Mouse (Mus musculus) CH12.LX (cell line): ENCODE data around the gene Mllt11. TPM values are rescaled to one million over a fixed set of nuclear protein-coding genes. Genes with fewer than 3 reads are reported as not detected.

Source experiments
- DNase-seq: peaks from one replicate; pipeline ENCODE4 v3.0.0-alpha.2; 2013; ENCODE audit errors: extremely low read depth
- H3K27ac ChIP-seq: 2 replicates; pipeline ENCODE4 v1.5.1; 2012; ENCODE audit warnings: low read depth, mild to moderate bottlenecking, control low read depth, moderate library complexity; ENCODE audit not compliant: insufficient read depth
- H3K27me3 ChIP-seq: replicated peaks from 2 replicates; pipeline ENCODE3; 2012; ENCODE audit warnings: inconsistent platforms
- H3K36me3 ChIP-seq, 2 experiments: replicated peaks in 1 of 2; 2 replicates each; pipeline versions ENCODE3 to v1.6.1; 2012; ENCODE audit warnings: inconsistent platforms in 1 of 2, low read length in 1 of 2, mild to moderate bottlenecking in 1 of 2, mixed read lengths in 1 of 2, moderate library complexity in 1 of 2; ENCODE audit not compliant: control insufficient read depth in 1 of 2, insufficient read depth in 1 of 2
- H3K4me1 ChIP-seq, 2 experiments: 2 replicates each; pipeline ENCODE4 v1.6.1; 2012; ENCODE audit warnings: inconsistent platforms in 1 of 2, moderate library complexity in 1 of 2; ENCODE audit not compliant: insufficient read depth in 2 of 2, control insufficient read depth in 1 of 2
- H3K4me2 ChIP-seq: 2 replicates; pipeline ENCODE4 v1.6.1; 2012; ENCODE audit warnings: low read depth, mild to moderate bottlenecking, control low read depth; ENCODE audit not compliant: poor library complexity, insufficient read depth, severe bottlenecking
- H3K4me3 ChIP-seq, 3 experiments: fragments of 150-350 bp in 1 of 3; sonication (generic) in 1 of 3; replicated peaks in 1 of 3; 2 replicates each; pipeline versions ENCODE3 to v1.5.1; 2011 to 2012; ENCODE audit warnings: low read depth in 2 of 3, low read length in 2 of 3, mild to moderate bottlenecking in 2 of 3, moderate library complexity in 2 of 3, control low read depth in 1 of 3, improper control_type of control experiment in 1 of 3, inconsistent platforms in 1 of 3, mixed read lengths in 1 of 3; ENCODE audit not compliant: poor library complexity in 1 of 3
- H3K79me2 ChIP-seq: replicated peaks from 2 replicates; pipeline ENCODE4 v1.6.1; 2012; ENCODE audit warnings: mild to moderate bottlenecking, moderate library complexity; ENCODE audit not compliant: control insufficient read depth, poor library complexity, insufficient read depth, severe bottlenecking; ENCODE audit errors: extremely low read depth
- H3K9ac ChIP-seq: 2 replicates; pipeline ENCODE4 v1.6.1; 2012; ENCODE audit warnings: low read depth, mild to moderate bottlenecking, control low read depth, moderate library complexity; ENCODE audit not compliant: insufficient read depth
- H3K9me3 ChIP-seq: replicated peaks from 2 replicates; pipeline ENCODE3; 2012; ENCODE audit warnings: low read length, inconsistent platforms, mixed read lengths
- BHLHE40 ChIP-seq: IDR thresholded peaks from 2 replicates; pipeline ENCODE4 v1.6.1; 2011; ENCODE audit warnings: mild to moderate bottlenecking, low read depth, low read length, improper control_type of control experiment
- CHD1 ChIP-seq: IDR thresholded peaks from 2 replicates; pipeline ENCODE4 v1.6.1; 2012; ENCODE audit warnings: low read depth, low read length, improper control_type of control experiment, inconsistent platforms
- CHD2 ChIP-seq: IDR thresholded peaks from 2 replicates; pipeline ENCODE4 v1.6.1; 2011; ENCODE audit warnings: low read length, improper control_type of control experiment
- CTCF ChIP-seq, 2 experiments: IDR thresholded peaks in 1 of 2; conservative IDR thresholded peaks in 1 of 2; 2 replicates each; pipeline ENCODE4 v1.5.1; 2011 to 2012; ENCODE audit warnings: low read depth in 2 of 2, low read length in 2 of 2, improper control_type of control experiment in 1 of 2, inconsistent platforms in 1 of 2, mild to moderate bottlenecking in 1 of 2, moderate library complexity in 1 of 2
- E2F4 ChIP-seq: IDR thresholded peaks from 2 replicates; pipeline ENCODE4 v1.6.1; 2011; ENCODE audit warnings: low read depth, low read length, improper control_type of control experiment; ENCODE audit not compliant: insufficient replicate concordance
- ETS1 ChIP-seq: conservative IDR thresholded peaks from 2 replicates; pipeline ENCODE4 v1.6.1; 2012; ENCODE audit warnings: low read depth, mild to moderate bottlenecking, inconsistent platforms, low read length, improper control_type of control experiment, moderate library complexity
- GABPA ChIP-seq: IDR thresholded peaks from 2 replicates; pipeline ENCODE4 v1.6.1; 2012; ENCODE audit warnings: low read depth, low read length, improper control_type of control experiment, inconsistent platforms; ENCODE audit not compliant: insufficient replicate concordance
- HCFC1 ChIP-seq: IDR thresholded peaks from 2 replicates; pipeline ENCODE4 v1.6.1; 2012; ENCODE audit warnings: low read depth, mild to moderate bottlenecking, inconsistent platforms, low read length, improper control_type of control experiment
- IRF4 ChIP-seq: IDR thresholded peaks from 2 replicates; pipeline ENCODE4 v1.6.1; 2014; ENCODE audit warnings: low read depth, mild to moderate bottlenecking, inconsistent platforms, low read length, improper control_type of control experiment
- MAFK ChIP-seq: IDR thresholded peaks from 2 replicates; pipeline ENCODE4 v1.6.1; 2011; ENCODE audit warnings: low read length, improper control_type of control experiment; ENCODE audit not compliant: insufficient replicate concordance
- MXI1 ChIP-seq: IDR thresholded peaks from 2 replicates; pipeline ENCODE4 v1.6.1; 2011; ENCODE audit warnings: mild to moderate bottlenecking, low read depth, low read length, improper control_type of control experiment
- MYC ChIP-seq: IDR thresholded peaks from 2 replicates; pipeline ENCODE4 v1.6.1; 2011; ENCODE audit warnings: low read depth, mild to moderate bottlenecking, improper control_type of control experiment, low read length
- NELFE ChIP-seq: IDR thresholded peaks from 2 replicates; pipeline ENCODE4 v1.6.1; 2011; ENCODE audit warnings: low read depth, low read length, improper control_type of control experiment
- NRF1 ChIP-seq: IDR thresholded peaks from 2 replicates; pipeline ENCODE4 v1.6.1; 2014; ENCODE audit warnings: low read depth, mild to moderate bottlenecking, inconsistent platforms, low read length, improper control_type of control experiment, moderate library complexity
- PAX5 ChIP-seq: IDR thresholded peaks from 2 replicates; pipeline ENCODE4 v1.6.1; 2012; ENCODE audit warnings: low read length, inconsistent platforms, mixed read lengths
- POLR2A ChIP-seq: IDR thresholded peaks from 2 replicates; pipeline ENCODE4 v1.6.1; 2011; ENCODE audit warnings: low read depth, mild to moderate bottlenecking, improper control_type of control experiment, low read length
- POLR2AphosphoS2 ChIP-seq: IDR thresholded peaks from 2 replicates; pipeline ENCODE4 v1.6.1; 2011; ENCODE audit warnings: low read depth, low read length, improper control_type of control experiment
- RCOR1 ChIP-seq: conservative IDR thresholded peaks from 2 replicates; pipeline ENCODE4 v1.6.1; 2012; ENCODE audit warnings: low read depth, mild to moderate bottlenecking, inconsistent platforms, low read length, improper control_type of control experiment
- SIN3A ChIP-seq: IDR thresholded peaks from 2 replicates; pipeline ENCODE4 v1.6.1; 2012; ENCODE audit warnings: low read length, improper control_type of control experiment, inconsistent platforms
- TBP ChIP-seq: conservative IDR thresholded peaks from 2 replicates; pipeline ENCODE4 v1.6.1; 2011; ENCODE audit warnings: low read depth, low read length, improper control_type of control experiment
- TCF12 ChIP-seq: IDR thresholded peaks from 2 replicates; pipeline ENCODE4 v1.6.1; 2014; ENCODE audit warnings: low read depth, mild to moderate bottlenecking, inconsistent platforms, low read length, improper control_type of control experiment
- USF1 ChIP-seq: IDR thresholded peaks from 2 replicates; pipeline ENCODE4 v1.6.1; 2014; ENCODE audit warnings: low read depth, mild to moderate bottlenecking, inconsistent platforms, low read length, improper control_type of control experiment
- USF2 ChIP-seq: conservative IDR thresholded peaks from 2 replicates; pipeline ENCODE4 v1.6.1; 2011; ENCODE audit warnings: low read depth, low read length, improper control_type of control experiment
- ZKSCAN1 ChIP-seq: IDR thresholded peaks from 2 replicates; pipeline ENCODE4 v1.6.1; 2012; ENCODE audit warnings: low read depth, inconsistent platforms, low read length, improper control_type of control experiment, borderline replicate concordance
- ZNF384 ChIP-seq: IDR thresholded peaks from 2 replicates; pipeline ENCODE4 v1.6.1; 2012; ENCODE audit warnings: low read depth, low read length, improper control_type of control experiment, inconsistent platforms
- dilution Hi-C: fragments of 300-500 bp; cut with MboI; formaldehyde crosslinking; loops from 2 replicates; pipeline ENCODE4 v1.14.3; 2020; ENCODE audit warnings: low sequenced_read_pairs; ENCODE audit not compliant: extremely low pct_unique_long_range_greater_than_20kb, extremely low pct_ligation_motif_present
- in situ Hi-C: fragments of 300-500 bp; cut with MboI; formaldehyde crosslinking; loops from 3 replicates; pipeline ENCODE4 v1.14.3; 2019; ENCODE audit warnings: low sequenced_read_pairs, low pct_ligation_motif_present, low pct_unique_long_range_greater_than_20kb, mixed read lengths
- polyA plus RNA-seq: library from polyadenylated mRNA; unstranded; fragments of >175 nt; gene quantifications from 2 replicates; pipeline ENCODE4 v1.2.1, GENCODE M21; 2012; ENCODE audit warnings: low read depth; ENCODE audit not compliant: insufficient read length
- total RNA-seq, 2 experiments: library from RNA; depleted of rRNA; stranded (reverse); fragments of 300-350 nt in 1 of 2; fragments of >200 nt in 1 of 2; gene quantifications; 2 replicates each; pipeline ENCODE4 v1.2.3; 2012 to 2014

Gene Mllt11
- total and polyA plus RNA-seq, 3 experiments, result 10.0 to 23.9 (median 10.0) TPM

GRCm38 (mm10) chr3:95227214-95227613 lies 4.8 kb downstream of the Mllt11 start:
- Histone ChIP-seq H3K9me3 (peaks cover 3% of the 10 kb centered on the region), H3K36me3 (peaks cover 26 to 45% of the 10 kb centered on the region in 2 experiments), H3K4me1 (peaks cover 9 to 38% of the 10 kb centered on the region in 2 experiments), H3K4me2 (peak overlapping the region; percentile 22; the same call in 1 of the 2 replicates), H3K4me3 (peak overlapping the region; percentile 76 to 97 (median 96)), H3K27me3 (no peaks in the 10 kb centered on the region), H3K9ac (peak overlapping the region; percentile 95), H3K79me2 (peaks cover 85% of the 10 kb centered on the region), H3K27ac (no peak overlapping the region)
- TF ChIP-seq RCOR1 (no peak), SIN3A (peak; percentile 36), ETS1 (no peak), CHD2 (no peak), CHD1 (peak; percentile 27; the same call in 1 of the 2 replicates), USF2 (no peak), IRF4 (no peak), PAX5 (no peak), TCF12 (no peak), MYC (no peak), NELFE (no peak), MXI1 (0 out of 2 replicates have a peak, but pooled peaks have one; percentile 37), BHLHE40 (no peak), USF1 (no peak), CTCF (conservative IDR thresholded peaks at IDR 0.05 in 1 of 2, IDR thresholded peaks at IDR 0.05 in 1 of 2; ENCODE audit: low read depth in 2 of 2, low read length in 2 of 2) (no peak), GABPA (no peak), MAFK (0 out of 2 replicates have a peak, but pooled peaks have one; percentile 17)
- DNase-seq, result peak; percentile 27
- dilution Hi-C loops (no loop called here), in situ Hi-C loops (no loop called here)

GRCm38 (mm10) chr3:95224295-95224694 lies 7.7 kb downstream of the Mllt11 start:
- H3K79me2 ChIP-seq, result peaks cover 62% of the 10 kb centered on the region
- no peak overlapping the region for H3K4me3 ChIP-seq
- H3K4me1 ChIP-seq, result peaks cover 0 to 34% of the 10 kb centered on the region in 2 experiments; a peak in 3 of 4 replicates
- H3K4me2 ChIP-seq, result no peak overlapping the region
- TF ChIP-seq MYC, result no peak
- TF ChIP-seq CHD1, result no peak
- TF ChIP-seq POLR2A, result no peak
- TF ChIP-seq ZNF384, result no peak
- TF ChIP-seq NELFE, result no peak
- no peak for TF ChIP-seq ETS1
- TF ChIP-seq POLR2AphosphoS2, result no peak
- no peak for TF ChIP-seq USF2
- no peak for TF ChIP-seq CHD2
- TF ChIP-seq ZKSCAN1, result no peak
- TF ChIP-seq E2F4, result no peak
- no peak for TF ChIP-seq HCFC1
- no peak for TF ChIP-seq NRF1
- TF ChIP-seq TBP, result no peak
- TF ChIP-seq TCF12, result no peak
- TF ChIP-seq MAFK, result no peak
- TF ChIP-seq, all 38 proteins: peak for 0
- peaks cover 40 to 64% of the 10 kb centered on the region in 2 experiments for H3K36me3 ChIP-seq
- dilution Hi-C loops, result no loop called here
- in situ Hi-C loops, result loop anchor here (5.0 kb wide), 1 partner anchor 33 kb away; no protein-coding TSS in a partner anchor
- no peaks in the 10 kb centered on the region for H3K27me3 ChIP-seq
- H3K9ac ChIP-seq, result no peak overlapping the region
- H3K9me3 ChIP-seq, result peaks cover 3% of the 10 kb centered on the region
- peak; percentile 32 for DNase-seq
- no peak overlapping the region for H3K27ac ChIP-seq
